Mouse (Mus musculus): ENCODE measurements around the gene Nisch. TPM values are rescaled to one million over a fixed set of nuclear protein-coding genes. Genes with fewer than 3 reads are reported as not detected.

Gene Nisch
- total RNA-seq, 1 experiment from 2014 or later, result 114 TPM

DNA sequence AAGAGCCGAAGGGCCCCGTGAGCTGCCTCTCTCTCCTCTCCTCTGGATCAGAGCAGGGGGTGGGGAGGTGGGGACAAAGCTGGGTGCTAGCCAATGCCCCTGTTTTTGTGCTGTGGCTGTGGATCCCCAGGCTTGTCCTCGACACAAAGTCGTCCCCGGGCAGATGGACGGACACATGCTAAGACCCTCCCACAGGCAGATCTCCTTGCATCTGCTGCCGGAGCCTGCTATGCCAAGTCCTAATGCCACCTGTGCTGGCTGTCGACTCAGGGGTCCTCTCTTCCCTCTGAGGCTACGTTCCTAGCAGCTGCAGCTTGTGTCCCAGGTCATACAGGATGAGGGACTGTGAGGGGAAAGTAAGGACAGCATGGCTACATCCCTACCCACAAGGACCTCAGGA, 49.9 kb downstream of the Nisch start:
- ATAC-seq (replicated peaks; ENCODE audit: low read depth, poor library complexity, severe bottlenecking), result no peak

DNA sequence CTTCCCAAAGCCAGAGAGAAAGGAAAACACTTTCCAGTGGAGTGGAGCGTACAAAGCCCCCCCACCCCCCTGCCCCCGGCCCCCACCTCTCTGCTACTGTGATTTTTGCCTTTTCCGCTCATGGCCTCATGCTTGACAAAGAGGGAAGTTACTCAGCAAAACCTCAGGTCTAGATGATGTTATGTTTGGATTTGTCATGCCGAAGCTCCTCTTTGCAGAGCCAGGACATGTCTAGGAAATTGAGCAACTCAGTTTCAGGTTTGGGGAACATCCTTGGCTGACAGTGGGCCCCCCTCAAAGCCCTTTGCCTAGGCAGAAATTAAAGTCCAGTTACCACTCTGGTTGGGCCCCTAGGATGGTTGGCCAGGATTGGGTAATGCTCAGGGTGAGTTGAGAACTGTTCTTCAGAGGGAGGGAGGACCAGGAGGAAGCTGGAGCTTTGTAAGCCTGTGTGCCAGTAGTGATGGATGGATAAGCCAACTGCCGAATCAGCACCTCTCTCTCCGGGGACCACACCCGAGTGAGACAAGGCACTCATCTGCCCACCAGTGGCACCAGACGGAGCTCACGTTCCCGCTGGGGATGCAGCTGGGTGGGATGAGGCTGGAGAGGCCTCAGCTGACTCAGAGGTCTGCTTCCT, 50.6 kb downstream of the Nisch start:
- peak; percentile 67 for ATAC-seq (replicated peaks; ENCODE audit: low read depth, poor library complexity, severe bottlenecking)

DNA sequence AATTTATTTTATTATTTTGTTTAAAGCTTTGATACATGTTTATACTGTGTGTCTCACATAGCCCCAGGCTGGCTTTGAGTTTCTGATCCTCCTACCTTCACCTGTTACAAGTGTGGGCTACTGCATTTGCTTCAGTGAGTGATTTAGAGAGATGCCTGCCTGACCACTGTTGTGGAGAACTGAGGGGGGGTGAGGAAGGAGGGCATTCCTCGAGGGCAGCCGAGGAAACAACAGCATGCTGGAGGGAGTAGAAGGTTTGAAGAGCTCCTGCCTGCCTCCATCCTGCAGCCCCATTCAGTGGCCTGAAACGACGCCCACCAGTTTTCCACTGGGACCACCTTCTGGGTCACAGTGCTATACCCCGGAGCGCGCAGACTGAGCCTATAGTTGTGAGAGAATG, 51.3 kb downstream of the Nisch start:
- ATAC-seq (replicated peaks; ENCODE audit: low read depth, poor library complexity, severe bottlenecking), result no peak

DNA sequence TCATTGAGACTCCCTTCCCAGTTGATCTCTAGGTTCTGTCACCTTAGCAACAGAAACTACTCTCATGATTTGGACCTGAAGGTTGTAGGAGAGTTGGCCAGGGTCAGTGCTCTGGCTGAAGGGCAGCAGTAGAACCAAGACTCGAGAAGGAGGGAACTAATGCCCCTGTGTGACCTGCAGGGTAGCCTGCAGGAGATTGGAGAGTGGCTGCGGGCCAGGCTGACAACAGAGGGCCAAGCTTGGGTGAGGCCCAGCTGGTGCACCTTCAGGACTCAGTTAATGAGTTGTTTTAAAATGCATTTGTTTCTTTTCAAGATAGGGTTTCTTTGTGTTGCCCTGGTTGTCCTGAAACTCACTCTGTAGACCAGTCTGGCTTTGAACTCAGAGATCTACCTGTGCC, 51.7 kb downstream of the Nisch start:
- no peak for ATAC-seq (replicated peaks; ENCODE audit: low read depth, poor library complexity, severe bottlenecking)

DNA sequence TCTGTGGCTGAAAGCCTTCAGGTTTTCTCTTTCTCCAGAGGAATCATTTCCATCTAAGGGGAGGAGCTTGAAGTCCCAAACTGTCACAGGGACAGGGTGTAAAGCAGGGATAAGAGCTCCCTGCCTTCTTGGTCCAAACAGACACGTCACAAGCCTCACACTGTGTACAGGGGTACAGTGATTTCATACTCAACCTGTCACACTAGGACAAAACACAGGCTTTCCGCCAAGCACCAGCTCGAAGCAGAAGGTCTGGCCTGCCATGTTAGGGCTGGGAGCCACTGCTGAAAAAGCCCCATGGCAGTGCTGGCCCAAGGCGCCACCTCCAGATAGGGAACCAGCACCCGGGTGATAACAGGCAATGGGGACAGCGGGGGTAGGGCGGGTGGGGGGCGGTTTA, 52.7 kb downstream of the Nisch start:
- ATAC-seq (replicated peaks; ENCODE audit: low read depth, poor library complexity, severe bottlenecking), result no peak

DNA sequence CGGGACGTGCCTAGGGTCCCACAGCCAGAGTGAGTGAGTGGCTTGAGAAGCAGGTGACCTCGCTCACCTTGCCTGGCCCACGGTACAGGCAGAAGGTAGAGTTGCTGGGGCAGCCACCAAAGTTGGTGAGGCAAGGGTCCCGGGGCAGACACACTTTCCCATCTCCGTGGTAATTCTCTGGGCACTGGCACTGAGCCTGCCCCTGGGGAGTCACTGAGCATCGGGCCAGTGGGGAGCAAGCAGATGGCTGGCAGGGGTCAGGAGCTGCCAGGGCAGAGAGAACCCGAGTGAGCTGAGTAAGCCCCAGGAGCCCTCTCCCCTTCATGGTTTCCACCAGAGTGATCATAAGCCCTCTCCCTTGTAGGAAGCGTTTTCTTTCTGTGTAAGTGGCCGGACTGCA, 55.1 kb downstream of the Nisch start:
- no peak for ATAC-seq (replicated peaks; ENCODE audit: low read depth, poor library complexity, severe bottlenecking)

DNA sequence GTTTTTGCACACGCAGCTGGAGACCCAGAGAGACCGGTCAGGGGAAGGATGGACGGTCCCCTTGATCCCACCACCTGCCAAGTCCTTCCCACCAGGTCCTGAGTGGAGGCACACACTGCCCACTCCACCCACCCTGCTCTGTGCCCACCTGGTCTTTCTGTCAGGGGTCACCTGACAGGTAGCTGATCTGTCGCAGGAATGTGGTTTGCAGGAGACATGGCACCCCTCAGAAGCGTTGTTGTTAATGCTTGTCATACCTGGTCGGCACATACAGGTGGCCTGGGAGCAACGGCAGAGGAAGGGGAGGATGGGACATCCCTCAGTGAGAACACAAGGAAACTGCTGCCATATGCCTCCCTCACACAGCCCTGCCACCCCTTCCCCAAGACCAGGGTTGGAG, 55.6 kb downstream of the Nisch start:
- ATAC-seq (replicated peaks; ENCODE audit: low read depth, poor library complexity, severe bottlenecking), result no peak

DNA sequence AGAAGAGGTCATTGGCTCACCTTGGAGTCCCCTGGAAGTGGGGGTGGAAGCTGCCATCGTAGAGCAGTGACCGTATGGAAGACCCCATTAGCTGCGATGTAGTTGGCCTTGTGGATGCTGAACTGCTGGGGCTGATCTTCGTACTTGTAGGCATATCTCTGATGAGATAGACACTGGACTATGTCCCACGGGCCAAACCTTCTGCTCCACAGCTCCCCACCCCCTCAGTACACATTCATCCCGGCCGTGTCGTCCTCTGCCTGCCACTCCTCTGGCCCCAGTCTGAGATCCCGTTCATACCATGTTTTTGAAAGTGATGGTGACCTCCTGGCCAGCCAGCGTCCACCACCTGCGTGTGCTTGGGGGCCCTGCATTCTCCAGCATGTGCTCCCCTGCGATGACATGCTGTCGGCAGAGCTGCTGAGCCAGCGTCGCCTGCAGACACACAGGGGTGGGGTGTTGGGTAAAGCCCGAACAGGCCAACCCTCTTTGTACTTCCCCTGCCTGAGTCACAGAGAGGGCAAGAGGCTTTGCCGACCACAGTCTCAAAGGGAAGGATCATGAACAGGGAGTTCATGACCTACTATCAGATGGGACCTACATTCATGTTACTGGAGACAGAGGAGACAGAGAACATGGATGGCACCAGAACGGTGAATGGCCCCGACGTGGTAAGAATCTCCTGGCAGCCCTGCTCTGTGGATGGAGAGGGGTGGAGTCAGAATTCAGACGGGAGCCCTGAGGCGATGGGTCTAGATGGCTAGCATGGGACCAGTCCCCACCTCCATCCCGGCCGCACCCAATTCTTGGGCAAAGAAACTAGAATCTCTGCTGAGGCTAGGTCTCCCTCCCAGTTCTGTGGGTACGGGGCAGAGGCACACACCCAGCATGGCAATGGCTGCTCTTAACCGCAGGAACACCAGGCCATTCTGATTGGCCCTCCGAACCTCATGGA, 56.3 kb downstream of the Nisch start:
- ATAC-seq (replicated peaks; ENCODE audit: low read depth, poor library complexity, severe bottlenecking), result peak; percentile 82

DNA sequence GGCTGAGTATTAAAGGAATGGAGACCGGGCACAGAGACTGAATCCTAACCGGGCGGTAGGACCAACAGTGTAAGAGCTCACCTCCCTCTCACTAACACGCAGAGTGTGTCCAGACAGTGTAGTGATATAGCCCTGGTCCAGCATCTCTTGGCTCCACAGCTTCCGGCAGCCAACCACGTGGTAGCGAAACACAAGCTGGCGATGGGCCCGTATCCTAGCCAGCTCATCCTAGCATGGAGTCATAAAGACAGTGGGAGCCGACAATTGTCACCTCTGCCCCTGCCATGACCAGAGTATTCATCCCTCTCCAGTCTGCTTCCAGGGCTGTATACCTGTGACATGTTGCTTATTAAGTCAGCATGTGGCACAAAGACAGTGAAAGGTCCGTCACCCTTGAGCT, 71.1 kb downstream of the Nisch start:
- no peak for ATAC-seq (replicated peaks; ENCODE audit: low read depth, poor library complexity, severe bottlenecking)

DNA sequence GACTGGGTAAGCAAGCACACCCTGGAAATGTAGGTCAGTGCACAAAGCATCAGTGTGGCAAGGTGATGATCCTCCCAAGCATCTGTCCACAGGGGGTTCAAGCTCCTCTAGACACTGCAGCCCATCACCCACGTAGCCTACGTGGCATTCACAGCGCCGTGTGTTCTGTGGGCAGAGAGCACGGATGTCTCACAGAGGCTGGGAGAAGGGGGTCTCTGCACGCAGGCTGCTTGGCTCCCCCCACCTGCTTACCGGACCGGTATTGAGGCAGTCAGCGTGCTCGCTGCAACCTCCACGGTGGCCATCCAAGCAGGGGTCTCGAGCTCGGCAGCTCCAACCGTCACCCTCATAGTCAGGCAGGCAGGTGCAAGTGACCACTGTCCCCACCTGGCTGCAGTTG, 75.7 kb downstream of the Nisch start:
- no peak for ATAC-seq (replicated peaks; ENCODE audit: low read depth, poor library complexity, severe bottlenecking)

DNA sequence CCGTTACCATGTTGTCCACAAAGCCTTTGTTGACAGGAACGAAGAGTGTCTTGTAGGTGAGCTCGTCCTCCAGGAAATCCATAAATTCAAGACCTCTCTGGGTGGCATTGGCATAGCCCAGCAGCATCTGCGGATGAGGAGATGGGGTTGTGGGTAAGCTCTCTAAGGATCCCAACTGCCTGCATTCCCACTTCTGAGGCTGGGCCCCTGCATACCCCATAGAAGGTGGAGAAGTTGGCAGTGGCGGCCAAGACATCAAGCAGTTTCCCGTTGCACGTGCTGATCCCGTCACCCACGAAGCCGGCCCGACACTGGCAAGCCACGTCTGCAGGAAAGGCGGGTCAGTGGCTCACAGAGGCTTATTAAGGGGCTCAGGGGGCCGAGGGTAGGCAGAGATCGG, 76.6 kb downstream of the Nisch start:
- ATAC-seq (replicated peaks; ENCODE audit: low read depth, poor library complexity, severe bottlenecking), result no peak

DNA sequence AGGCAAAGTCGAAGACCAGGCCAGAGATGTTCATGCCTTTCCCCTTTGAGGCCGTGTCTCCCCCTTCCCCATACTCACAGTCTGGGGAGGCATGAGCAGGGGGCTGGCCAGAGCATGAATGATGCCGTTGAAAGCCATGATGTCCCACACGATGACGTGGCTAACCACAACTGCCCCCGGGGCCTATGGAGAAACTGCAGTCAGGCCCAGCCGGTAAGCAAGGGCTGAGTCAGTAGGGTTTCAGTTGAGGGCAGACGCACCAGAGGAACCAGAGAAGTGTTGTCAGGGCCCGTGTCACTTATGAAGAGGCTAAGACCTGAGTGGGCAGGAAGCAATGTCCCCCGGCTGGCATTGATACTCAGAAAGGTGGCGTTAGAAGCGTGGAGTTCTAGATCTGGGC, 77.1 kb downstream of the Nisch start:
- peak; percentile 43 for ATAC-seq (replicated peaks; ENCODE audit: low read depth, poor library complexity, severe bottlenecking)

DNA sequence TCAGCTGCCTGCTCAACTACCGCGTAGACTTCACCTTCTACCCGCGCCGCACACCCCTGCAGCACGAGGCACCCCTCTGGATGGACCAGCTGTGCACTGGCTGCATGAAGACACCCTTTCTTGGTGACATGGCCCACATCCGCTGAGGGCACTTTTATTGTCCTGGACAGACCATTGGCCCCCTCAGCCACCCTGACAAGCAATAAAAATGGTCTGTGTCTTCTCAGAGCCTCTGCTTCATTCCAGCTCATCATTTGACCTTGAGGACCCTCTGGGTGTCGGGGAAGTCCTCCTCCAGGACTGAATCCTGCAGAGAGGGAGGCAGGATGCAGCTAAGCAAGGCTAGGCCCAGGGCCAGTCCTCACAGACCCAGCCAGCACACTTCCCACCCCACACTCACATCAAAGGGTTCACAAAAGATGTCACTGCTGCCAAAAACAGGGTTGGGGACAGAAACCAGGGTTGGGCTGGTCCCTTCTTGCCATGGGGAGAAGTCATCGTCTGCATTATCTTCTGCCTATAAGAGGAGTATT, 77.8 kb downstream of the Nisch start:
- no peak for ATAC-seq (replicated peaks; ENCODE audit: low read depth, poor library complexity, severe bottlenecking)

DNA sequence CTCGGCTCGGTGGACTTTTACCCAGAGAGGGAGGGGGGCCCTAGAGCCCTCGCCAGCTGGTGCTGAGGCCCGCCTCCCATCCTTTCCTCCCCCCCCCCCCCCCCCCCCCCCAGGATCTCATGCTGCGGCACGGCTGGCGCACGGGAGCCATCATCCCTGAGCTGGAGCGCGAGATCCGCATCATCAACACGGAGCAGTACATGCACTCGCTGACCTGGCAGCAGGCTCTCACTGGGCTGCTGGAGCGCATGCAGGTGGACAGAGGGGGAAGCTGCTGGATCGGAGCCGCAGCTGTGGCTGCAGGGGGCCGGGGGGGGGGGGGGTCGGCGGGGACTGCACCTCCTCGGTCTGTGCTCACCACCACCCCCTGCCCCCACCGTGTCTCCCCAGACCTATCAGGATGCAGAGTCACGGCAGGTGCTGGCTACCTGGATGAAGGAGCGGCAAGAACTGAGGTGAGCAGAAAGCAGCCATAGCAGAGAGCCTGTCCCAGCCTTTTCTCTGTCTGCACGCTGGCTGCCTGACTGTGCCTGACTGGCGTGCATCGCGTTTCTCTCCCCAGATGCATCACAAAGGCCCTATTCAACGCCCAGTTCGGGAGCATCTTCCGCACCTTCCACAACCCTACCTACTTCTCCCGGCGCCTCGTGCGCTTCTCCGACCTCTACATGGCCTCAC, 78.4 kb downstream of the Nisch start:
- ATAC-seq (replicated peaks; ENCODE audit: low read depth, poor library complexity, severe bottlenecking), result no peak

DNA sequence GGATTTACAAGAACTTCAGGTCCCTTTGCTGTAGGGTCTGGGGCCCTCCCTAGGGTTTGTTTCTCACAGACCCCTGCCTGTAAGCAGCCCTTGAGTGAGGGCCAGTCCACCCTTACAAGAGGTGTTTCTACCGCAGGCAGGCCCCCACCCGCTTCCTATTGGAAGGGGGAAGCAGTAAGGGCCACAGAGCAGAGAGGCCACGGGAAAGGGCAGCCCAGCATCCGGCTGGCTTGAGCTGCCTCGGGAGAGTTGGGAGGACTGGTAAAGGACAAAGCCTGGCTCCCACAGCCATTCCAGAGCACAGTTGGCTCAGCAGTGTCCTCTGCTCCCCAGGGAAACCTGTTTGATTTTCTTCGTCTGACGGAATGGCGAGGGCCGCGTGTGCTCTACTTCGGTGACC, 79.0 kb downstream of the Nisch start:
- ATAC-seq (replicated peaks; ENCODE audit: low read depth, poor library complexity, severe bottlenecking), result no peak

DNA sequence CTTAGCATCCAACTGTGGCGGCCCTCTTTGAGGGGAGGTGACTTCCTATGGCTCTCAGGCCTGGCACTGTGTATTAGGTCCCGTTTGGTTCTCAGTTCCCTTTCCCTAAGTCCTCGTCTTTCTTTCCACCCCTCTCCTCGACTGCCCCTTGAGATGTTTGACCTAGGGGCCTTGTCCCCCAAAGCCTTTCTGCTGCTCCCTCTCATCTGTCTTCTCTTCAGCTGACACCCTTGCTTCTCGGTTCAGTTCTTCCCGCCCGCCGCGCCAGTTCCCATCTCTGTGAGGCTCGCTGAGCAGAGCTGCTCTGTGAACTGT, 79.5 kb downstream of the Nisch start:
- no peak for ATAC-seq (replicated peaks; ENCODE audit: low read depth, poor library complexity, severe bottlenecking)

DNA sequence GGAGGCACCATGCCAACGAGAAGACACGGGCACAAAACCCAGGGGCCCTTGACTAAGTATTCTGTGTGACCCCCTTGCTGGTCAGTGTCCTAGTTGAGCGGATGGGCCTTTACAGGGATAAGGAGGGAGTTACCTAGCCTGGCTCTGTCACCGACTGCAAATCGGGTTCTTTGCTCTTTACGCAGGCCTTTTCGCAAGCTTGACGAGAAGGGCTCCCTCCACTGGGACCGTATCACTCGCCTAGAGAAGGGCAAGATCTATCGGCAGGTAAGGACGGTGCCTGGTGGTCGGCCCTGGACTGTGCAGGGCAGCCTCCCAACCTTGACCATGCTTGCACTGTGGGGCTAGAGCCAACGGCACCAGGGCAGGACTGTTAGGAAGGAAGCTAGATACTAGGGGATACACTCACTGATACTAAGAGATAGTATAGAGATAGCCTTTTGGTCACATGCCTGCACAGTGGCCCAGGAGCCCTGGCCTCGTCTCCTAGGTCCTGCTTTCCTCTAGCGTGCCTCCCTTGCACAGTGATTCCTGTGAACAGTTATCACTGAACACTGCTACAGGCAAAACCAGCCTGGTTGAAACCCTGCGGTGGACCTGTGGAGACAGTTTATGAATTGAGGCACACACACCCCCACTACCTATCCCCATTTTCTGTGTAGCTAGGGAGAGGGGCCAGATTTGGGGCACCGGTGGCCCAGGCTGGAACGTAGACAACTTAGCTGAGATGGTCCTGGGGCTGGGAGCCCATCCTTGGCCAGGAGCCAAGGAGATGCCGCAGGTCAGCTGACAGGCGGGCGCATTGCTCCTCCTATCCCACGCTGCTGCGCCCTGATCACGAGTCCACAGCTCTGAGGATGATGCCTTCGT, 80.1 kb downstream of the Nisch start:
- no peak for ATAC-seq (replicated peaks; ENCODE audit: low read depth, poor library complexity, severe bottlenecking)

DNA sequence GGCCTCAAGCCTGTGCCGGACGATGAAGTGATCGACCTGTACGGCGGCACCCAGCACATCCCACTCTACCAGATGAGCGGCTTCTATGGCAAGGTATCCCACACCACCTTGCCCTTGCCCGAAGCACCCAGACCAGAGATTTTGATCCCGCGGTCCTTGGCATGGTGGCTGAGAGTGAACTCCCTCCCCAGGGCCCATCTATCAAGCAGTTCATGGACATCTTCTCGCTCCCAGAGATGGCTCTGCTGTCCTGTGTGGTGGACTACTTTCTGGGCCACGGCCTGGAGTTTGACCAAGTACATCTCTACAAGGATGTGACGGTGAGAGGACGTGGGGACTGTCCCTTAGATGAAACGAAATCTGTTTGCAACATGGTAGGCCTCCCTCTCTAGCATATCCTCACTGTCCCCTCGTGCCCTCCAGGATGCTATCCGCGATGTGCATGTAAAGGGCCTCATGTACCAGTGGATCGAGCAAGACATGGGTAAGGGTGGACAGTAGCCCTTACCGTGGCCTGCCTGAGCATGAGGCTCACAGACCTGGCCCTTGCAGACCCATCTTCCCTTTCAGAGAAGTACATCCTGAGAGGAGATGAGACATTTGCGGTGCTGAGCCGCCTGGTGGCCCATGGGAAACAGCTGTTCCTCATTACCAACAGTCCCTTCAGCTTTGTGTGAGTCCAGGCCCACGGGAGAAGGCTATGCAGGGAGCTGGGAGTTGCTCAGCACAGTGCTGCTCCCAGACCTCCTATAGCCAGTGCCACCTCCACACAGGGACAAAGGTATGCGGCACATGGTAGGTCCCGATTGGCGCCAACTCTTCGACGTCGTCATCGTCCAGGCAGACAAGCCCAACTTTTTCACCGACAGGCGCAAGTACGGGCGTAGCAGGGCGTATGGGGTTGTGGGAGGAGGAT, 81.0 kb downstream of the Nisch start:
- no peak for ATAC-seq (replicated peaks; ENCODE audit: low read depth, poor library complexity, severe bottlenecking)

Measured in common myeloid progenitor, adult 5-6 weeks (primary cell).